Mouse (Mus musculus) spleen, adult 18-20 months (tissue): ENCODE measurements around the gene Toe1.
"Not testable (repeated sequence)": the region's sequence is repeated elsewhere in the genome, so short reads cannot be mapped to it uniquely, and the experiment has no call there.

Source experiments
- DNase-seq, 2 experiments: peaks; one replicate each; pipeline ENCODE4 v3.0.0; 2022; ENCODE audit warnings: mixed read lengths in 2 of 2

The Toe1 gene

GRCm38 (mm10) chr4:116807197-116808129, at the start of gene Toe1, which contains the start of gene Mutyh:
Gene Toe1, minus strand, starts transcription at chr4:116807640.
Gene Mutyh, plus strand, starts transcription at chr4:116807723.
- peak; percentile 90 to 91 for DNase-seq

GRCm38 (mm10) chr4:116857203-116857602, 49.8 kb upstream of the Toe1 start:
- no peak for DNase-seq

GRCm38 (mm10) chr4:116854286-116854685, 46.8 kb upstream of the Toe1 start:
- DNase-seq, result no peak

- DNase-seq, result no peak
Measured at GRCm38 (mm10) chr4:116849901-116850300, 42.5 kb upstream of the Toe1 start.

GRCm38 (mm10) chr4:116844324-116844723, 36.9 kb upstream of the Toe1 start:
- DNase-seq, result no peak

- no peak for DNase-seq
Measured at GRCm38 (mm10) chr4:116840841-116841240, 33.4 kb upstream of the Toe1 start.

- not testable (repeated sequence) for DNase-seq
Measured at GRCm38 (mm10) chr4:116840096-116840495, 32.7 kb upstream of the Toe1 start.

GRCm38 (mm10) chr4:116838999-116839398, 31.6 kb upstream of the Toe1 start:
- DNase-seq, result no peak

GRCm38 (mm10) chr4:116830070-116830368, 22.6 kb upstream of the Toe1 start:
- DNase-seq, result no peak

- DNase-seq, result no peak
Measured at GRCm38 (mm10) chr4:116829364-116830069, 22.1 kb upstream of the Toe1 start.

- DNase-seq, result no peak
Measured at GRCm38 (mm10) chr4:116827819-116828218, 20.4 kb upstream of the Toe1 start.

GRCm38 (mm10) chr4:116824541-116825004, 17.1 kb upstream of the Toe1 start:
- DNase-seq, result peak; percentile 46 to 63

GRCm38 (mm10) chr4:116821694-116822016, 14.2 kb upstream of the Toe1 start, which contains the start of gene Hpdl:
Gene Hpdl, minus strand, starts transcription at chr4:116821707.
- no peak for DNase-seq

- DNase-seq, result peak; percentile 14 to 55
Measured at GRCm38 (mm10) chr4:116820902-116821693, 13.7 kb upstream of the Toe1 start.

- DNase-seq, result no peak
Measured at GRCm38 (mm10) chr4:116819968-116820901, 12.8 kb upstream of the Toe1 start.

GRCm38 (mm10) chr4:116817486-116817885, 10.0 kb upstream of the Toe1 start:
- DNase-seq, result no peak

- DNase-seq, result no peak
Measured at GRCm38 (mm10) chr4:116815276-116815675, 7.8 kb upstream of the Toe1 start.

- DNase-seq, result no peak
Measured at GRCm38 (mm10) chr4:116811012-116811411, 3.6 kb upstream of the Toe1 start.

- DNase-seq, result no peak
Measured at GRCm38 (mm10) chr4:116799901-116800300, 7.5 kb downstream of the Toe1 start.

- DNase-seq, result no peak
Measured at GRCm38 (mm10) chr4:116796442-116797110, 10.9 kb downstream of the Toe1 start.

GRCm38 (mm10) chr4:116794273-116794672, 13.2 kb downstream of the Toe1 start:
- no peak for DNase-seq
